Mouse (Mus musculus) liver, embryonic 14 days (tissue): ENCODE measurements around the gene Hint3. TPM values are rescaled to one million over a fixed set of nuclear protein-coding genes. Genes with fewer than 3 reads are reported as not detected.

Experiments
- polyA plus RNA-seq: library from polyadenylated mRNA; depleted of rRNA; stranded (reverse); fragments of >200 nt; gene quantifications from 2 replicates; pipeline ENCODE4 v1.2.3, GENCODE M21; 2012; rRNA removed

The Hint3 gene
- 5.4 and 6.6 TPM in 2 replicates for polyA plus RNA-seq

GRCm38 (mm10) chr10:30629513-30629912, at the start of gene Hint3:
Gene Hint3, minus strand, starts transcription at chr10:30629632.

GRCm38 (mm10) chr10:30600542-30600966, 28.9 kb downstream of the Hint3 start, which contains the start of gene Trmt11:
Gene Trmt11, minus strand, starts transcription at chr10:30600749.

Other genes starting within 250 kb of the Hint3 start
- 4.9 and 5.7 TPM in 2 replicates for gene Trmt11, start 28.9 kb downstream of the Hint3 start, polyA plus RNA-seq
- gene Ncoa7, start 173.7 kb upstream of the Hint3 start, polyA plus RNA-seq, result 9.0 and 9.9 TPM in 2 replicates
- gene Hey2, start 213.2 kb upstream of the Hint3 start, polyA plus RNA-seq, result 0.63 and 0.69 TPM in 2 replicates